Mouse (Mus musculus): ENCODE measurements around the gene Lenep. TPM values are rescaled to one million over a fixed set of nuclear protein-coding genes. Genes with fewer than 3 reads are reported as not detected.
"Not testable (repeated sequence)": the region's sequence is repeated elsewhere in the genome, so short reads cannot be mapped to it uniquely, and the experiment has no call there.

The Lenep gene
- polyA plus RNA-seq, 1 experiment from 2014 or later = 0.64 TPM

- Histone ChIP-seq H3K36me3 (peaks cover 19% of the 10 kb centered on the region), H3K4me1 (peaks cover 20% of the 10 kb centered on the region)
- not testable (repeated sequence) for H3K4me3 ChIP-seq; H3K9ac ChIP-seq (replicated peaks); ATAC-seq (replicated peaks); H3K9me3 ChIP-seq; H3K27ac ChIP-seq (replicated peaks); H3K27me3 ChIP-seq; H3K4me2 ChIP-seq (replicated peaks)
- WGBS = 92% methylated on average over 7 of the region's 7 CpGs
Measured at GRCm38 (mm10) chr3:89429021-89429420, 26.4 kb upstream of the Lenep start.

- no peak overlapping the region for H3K4me3 ChIP-seq
- 93% methylated on average over 4 of the region's 4 CpGs for WGBS
- ATAC-seq (replicated peaks) = no peak
- H3K4me1 ChIP-seq = peaks cover 18% of the 10 kb centered on the region
- H3K9ac ChIP-seq (replicated peaks) = no peak overlapping the region
- no peaks in the 10 kb centered on the region; the same call in 1 of the 2 replicates for H3K36me3 ChIP-seq
- H3K27ac ChIP-seq (replicated peaks) = no peak overlapping the region
- H3K9me3 ChIP-seq = no peaks in the 10 kb centered on the region
- H3K4me2 ChIP-seq (replicated peaks) = no peak overlapping the region
- no peaks in the 10 kb centered on the region for H3K27me3 ChIP-seq
Measured at GRCm38 (mm10) chr3:89425876-89426275, 23.3 kb upstream of the Lenep start.

GRCm38 (mm10) chr3:89425141-89425525 lies 22.5 kb upstream of the Lenep start:
- H3K9ac ChIP-seq (replicated peaks) = no peak overlapping the region
- H3K36me3 ChIP-seq = no peaks in the 10 kb centered on the region; the same call in 1 of the 2 replicates
- ATAC-seq (replicated peaks) = no peak
- H3K27ac ChIP-seq (replicated peaks) = no peak overlapping the region
- WGBS = 89% methylated on average over 5 of the region's 5 CpGs
- H3K27me3 ChIP-seq = no peaks in the 10 kb centered on the region
- H3K9me3 ChIP-seq = no peaks in the 10 kb centered on the region
- no peak overlapping the region for H3K4me3 ChIP-seq
- H3K4me2 ChIP-seq (replicated peaks) = no peak overlapping the region
- peaks cover 18% of the 10 kb centered on the region for H3K4me1 ChIP-seq

GRCm38 (mm10) chr3:89424416-89425140 lies 22.0 kb upstream of the Lenep start:
- WGBS = 88% methylated on average over 5 of the region's 5 CpGs
- H3K4me1 ChIP-seq = peaks cover 22% of the 10 kb centered on the region

GRCm38 (mm10) chr3:89422556-89423205 lies 20.1 kb upstream of the Lenep start:
- no peak for ATAC-seq (replicated peaks)

More at GRCm38 (mm10) chr3:89424416-89425140, 22.0 kb upstream of the Lenep start:
- Histone ChIP-seq H3K36me3 (no peaks in the 10 kb centered on the region; the same call in 1 of the 2 replicates), H3K27me3 (no peaks in the 10 kb centered on the region), H3K4me2 (replicated peaks) (no peak overlapping the region), H3K4me3 (no peak overlapping the region), H3K9me3 (no peaks in the 10 kb centered on the region), H3K27ac (replicated peaks) (no peak overlapping the region), H3K9ac (replicated peaks) (no peak overlapping the region)
- ATAC-seq (replicated peaks) = no peak

GRCm38 (mm10) chr3:89421810-89422473 lies 19.3 kb upstream of the Lenep start:
- H3K9me3 ChIP-seq = no peaks in the 10 kb centered on the region
- no peaks in the 10 kb centered on the region for H3K27me3 ChIP-seq
- H3K4me1 ChIP-seq = peaks cover 34% of the 10 kb centered on the region
- WGBS = 7% methylated on average over 22 of the region's 22 CpGs
- peak overlapping the region; percentile 27 for H3K4me3 ChIP-seq
- H3K9ac ChIP-seq (replicated peaks) = peak overlapping the region; percentile 40
- H3K4me2 ChIP-seq (replicated peaks) = peak overlapping the region; percentile 43
- no peak for ATAC-seq (replicated peaks)
- H3K36me3 ChIP-seq = no peaks in the 10 kb centered on the region
- no peak overlapping the region for H3K27ac ChIP-seq (replicated peaks)

More at GRCm38 (mm10) chr3:89422556-89423205, 20.1 kb upstream of the Lenep start:
- 81% methylated on average over 6 of the region's 6 CpGs for WGBS
- Histone ChIP-seq H3K4me3 (no peak overlapping the region), H3K4me2 (replicated peaks) (peak overlapping the region; percentile 43; the same call in 1 of the 2 replicates), H3K4me1 (peaks cover 27% of the 10 kb centered on the region), H3K9ac (replicated peaks) (no peak overlapping the region), H3K27me3 (no peaks in the 10 kb centered on the region), H3K36me3 (no peaks in the 10 kb centered on the region; the same call in 1 of the 2 replicates), H3K27ac (replicated peaks) (no peak overlapping the region), H3K9me3 (no peaks in the 10 kb centered on the region)

GRCm38 (mm10) chr3:89421002-89421774 lies 18.6 kb upstream of the Lenep start:
- H3K4me1 ChIP-seq = peaks cover 41% of the 10 kb centered on the region
- no peak overlapping the region for H3K27ac ChIP-seq (replicated peaks)
- no peaks in the 10 kb centered on the region for H3K9me3 ChIP-seq
- no peaks in the 10 kb centered on the region for H3K36me3 ChIP-seq
- ATAC-seq (replicated peaks) = 0 out of 2 replicates have a peak, but pooled peaks have one; percentile 23
- H3K27me3 ChIP-seq = no peaks in the 10 kb centered on the region
- peak overlapping the region; percentile 43 for H3K4me2 ChIP-seq (replicated peaks)
- whole genome bisulfite sequencing = 6% methylated on average over 11 of the region's 11 CpGs
- peak overlapping the region; percentile 40 for H3K9ac ChIP-seq (replicated peaks)
- H3K4me3 ChIP-seq = peak overlapping the region; percentile 27

GRCm38 (mm10) chr3:89420421-89420820 lies 17.8 kb upstream of the Lenep start:
- peaks cover 43% of the 10 kb centered on the region for H3K4me1 ChIP-seq
- no peak for ATAC-seq (replicated peaks)
- H3K27ac ChIP-seq (replicated peaks) = no peak overlapping the region

GRCm38 (mm10) chr3:89419981-89420380 lies 17.4 kb upstream of the Lenep start:
- Histone ChIP-seq H3K36me3 (peaks cover 8% of the 10 kb centered on the region), H3K4me1 (peaks cover 43% of the 10 kb centered on the region), H3K9me3 (no peaks in the 10 kb centered on the region), H3K4me2 (replicated peaks) (peak overlapping the region; percentile 85), H3K27ac (replicated peaks) (peak overlapping the region; percentile 87), H3K9ac (replicated peaks) (peak overlapping the region; percentile 48), H3K27me3 (no peaks in the 10 kb centered on the region), H3K4me3 (peak overlapping the region; percentile 58)
- ATAC-seq (replicated peaks) = no peak
- 28% methylated on average over 3 of the region's 3 CpGs for WGBS

More at GRCm38 (mm10) chr3:89420421-89420820, 17.8 kb upstream of the Lenep start:
- H3K27me3 ChIP-seq = no peaks in the 10 kb centered on the region
- 0 out of 2 replicates have a peak, but pooled peaks cover 5% of the 10 kb centered on the region for H3K36me3 ChIP-seq
- H3K4me2 ChIP-seq (replicated peaks) = no peak overlapping the region
- no peak overlapping the region for H3K9ac ChIP-seq (replicated peaks)
- no peaks in the 10 kb centered on the region for H3K9me3 ChIP-seq
- 73% methylated on average over 2 of the region's 2 CpGs for WGBS
- no peak overlapping the region for H3K4me3 ChIP-seq

GRCm38 (mm10) chr3:89419571-89419970 lies 17.0 kb upstream of the Lenep start:
- Histone ChIP-seq H3K4me2 (replicated peaks) (peak overlapping the region; percentile 85), H3K4me1 (peaks cover 43% of the 10 kb centered on the region), H3K9ac (replicated peaks) (peak overlapping the region; percentile 48), H3K27ac (replicated peaks) (peak overlapping the region; percentile 87), H3K36me3 (peaks cover 12% of the 10 kb centered on the region), H3K4me3 (peak overlapping the region; percentile 58), H3K9me3 (no peaks in the 10 kb centered on the region), H3K27me3 (no peaks in the 10 kb centered on the region)
- WGBS = 6% methylated on average over 9 of the region's 9 CpGs
- ATAC-seq (replicated peaks) = no peak

- Histone ChIP-seq H3K4me2 (replicated peaks) (peak overlapping the region; percentile 85), H3K9me3 (no peaks in the 10 kb centered on the region), H3K4me1 (peaks cover 43% of the 10 kb centered on the region), H3K9ac (replicated peaks) (peak overlapping the region; percentile 48), H3K27ac (replicated peaks) (peak overlapping the region; percentile 87), H3K27me3 (no peaks in the 10 kb centered on the region), H3K36me3 (peaks cover 19% of the 10 kb centered on the region), H3K4me3 (peak overlapping the region; percentile 58)
- ATAC-seq (replicated peaks) = peak; percentile 5; the same call in 1 of the 2 replicates
- 0% methylated on average over 16 of the region's 16 CpGs for WGBS
Measured at GRCm38 (mm10) chr3:89418861-89419250, 16.3 kb upstream of the Lenep start.
